Mouse (Mus musculus) gastrocnemius, adult 18-20 months (tissue): ENCODE data around the gene Gm5431. TPM values are rescaled to one million over a fixed set of nuclear protein-coding genes. Genes with fewer than 3 reads are reported as not detected.

Source experiments
- DNase-seq: peaks from one replicate; pipeline ENCODE4 v3.0.0; 2021; ENCODE audit warnings: low spot score
- total RNA-seq, 2 experiments: library from RNA; stranded (reverse); gene quantifications; 2 replicates each; pipeline ENCODE4 v1.2.3; 2021

The Gm5431 gene
- total RNA-seq, 2 experiments from 2014 or later: 0.43 to 0.52 TPM

GRCm38 (mm10) chr11:48840805-48841204 lies 61.2 kb downstream of the Gm5431 start:
- no peak for DNase-seq

GRCm38 (mm10) chr11:48838879-48839680 lies 62.9 kb downstream of the Gm5431 start:
- DNase-seq: no peak

GRCm38 (mm10) chr11:48838181-48838797 lies 63.7 kb downstream of the Gm5431 start:
- DNase-seq: no peak

Other genes starting within 250 kb of the Gm5431 start
- 100 to 1,000 TPM; 383 to 411 TPM for gene Rack1, start 101.9 kb downstream of the Gm5431 start, total RNA-seq
- gene Trim41, start 84.9 kb downstream of the Gm5431 start, total RNA-seq: 10 to 100 TPM; 15.7 to 22.6 TPM
- gene Trim7, start 76.1 kb downstream of the Gm5431 start, total RNA-seq: 10 to 100 TPM; 34.7 to 41.9 TPM
- gene Gm12184, start 75.6 kb downstream of the Gm5431 start, total RNA-seq: 1 to 10 TPM; 1.8 to 2.5 TPM
- gene Irgm1, start 30.5 kb downstream of the Gm5431 start, total RNA-seq: 10 to 100 TPM; 12.9 to 15.7 TPM
- 1 to 10 TPM in 1 of 2 experiments, under 1 TPM in 1; 0.88 to 1.1 TPM for gene Psme2b, start 44.0 kb upstream of the Gm5431 start, total RNA-seq
- not detected for gene Olfr56, start 76.7 kb upstream of the Gm5431 start, total RNA-seq
- 1 to 10 TPM in 1 of 2 experiments, under 1 TPM in 1; 0.87 to 1.9 TPM for gene 9930111J21Rik1, start 77.2 kb upstream of the Gm5431 start, total RNA-seq
- gene Gm12185, start 90.0 kb upstream of the Gm5431 start, total RNA-seq: 1 to 10 TPM in 1 of 2 experiments, under 1 TPM in 1; 0.55 to 1.1 TPM
- gene Tgtp1, start 92.0 kb upstream of the Gm5431 start, total RNA-seq: 1 to 10 TPM; 1.9 to 9.7 TPM
- 1 to 10 TPM; 1.4 to 3.2 TPM for gene 9930111J21Rik2, start 149.0 kb upstream of the Gm5431 start, total RNA-seq
- 1 to 10 TPM in 1 of 2 experiments, not detected in 1; 2.5 TPM for gene Tgtp2, start 162.0 kb upstream of the Gm5431 start, total RNA-seq
- gene Ifi47, start 174.4 kb upstream of the Gm5431 start, total RNA-seq: 1 to 10 TPM; 1.1 to 2.3 TPM
- gene Olfr1396, start 212.7 kb upstream of the Gm5431 start, total RNA-seq: not detected
- gene Olfr1395, start 240.1 kb upstream of the Gm5431 start, total RNA-seq: not detected